Mouse (Mus musculus): ENCODE data around the gene Myo1b.
A peak's percentile ranks its signal among the peaks of the same experiment; 100 is the strongest.

Gene Myo1b

GRCm38 (mm10) chr1:51778241-51778640 lies 137.6 kb downstream of the Myo1b start:
- DNase-seq, result no peak

DNA sequence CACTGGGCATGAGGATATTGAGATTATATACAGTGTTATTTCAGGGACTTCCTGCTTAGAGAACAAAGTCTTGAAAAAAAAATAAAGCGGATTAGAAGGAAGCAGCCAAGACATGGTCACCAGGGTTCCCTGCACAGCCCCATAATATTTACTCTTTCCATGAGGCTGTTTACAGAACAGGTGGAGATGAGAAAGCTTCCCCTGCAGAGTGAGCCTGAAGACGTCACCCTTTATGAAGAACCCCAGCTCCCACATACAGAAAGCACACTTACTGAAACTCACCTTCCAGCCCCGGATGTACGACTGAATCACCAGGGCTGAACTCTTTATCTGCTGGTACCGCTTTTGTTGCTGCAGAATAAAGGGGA lies 145.4 kb downstream of the Myo1b start:
- no peak for DNase-seq

DNA sequence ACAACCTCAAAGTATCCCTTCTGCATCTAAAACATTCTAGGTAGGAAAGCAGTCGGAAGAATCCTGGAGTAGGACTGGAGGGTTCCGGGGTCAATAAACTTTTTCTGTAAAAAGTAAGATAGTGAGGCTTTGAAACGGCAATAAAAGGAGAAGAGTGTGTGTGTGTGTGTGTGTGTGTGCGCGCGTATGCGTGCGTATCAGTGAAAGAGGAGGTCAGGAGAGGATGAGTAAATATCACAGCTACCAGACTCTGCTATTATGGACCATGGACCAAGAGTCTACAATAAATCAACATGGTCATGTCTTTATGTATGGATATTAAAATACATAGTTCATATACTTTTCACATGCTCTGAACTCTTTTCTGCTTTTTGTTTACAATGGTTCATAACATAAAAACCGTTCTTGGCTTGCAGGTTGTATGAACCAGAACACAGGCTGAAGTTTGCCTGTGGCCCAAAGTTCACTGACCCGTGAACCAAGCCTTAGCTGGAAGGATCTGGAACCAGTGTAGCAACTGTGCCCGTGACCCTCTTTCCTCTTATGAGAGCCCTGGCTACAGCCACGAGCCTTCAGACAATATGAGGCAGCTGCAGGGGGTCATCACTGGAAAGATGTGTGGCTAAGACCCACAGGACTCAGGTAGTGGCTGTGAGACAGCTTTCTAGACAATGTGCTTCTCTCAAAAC lies 145.9 kb downstream of the Myo1b start:
- no peak for DNase-seq

- no peak for DNase-seq
These were observed 149.6 kb downstream of the Myo1b start for GRCm38 (mm10) chr1:51766271-51766670.

GRCm38 (mm10) chr1:51765156-51765555 lies 150.7 kb downstream of the Myo1b start:
- DNase-seq, result no peak

DNA sequence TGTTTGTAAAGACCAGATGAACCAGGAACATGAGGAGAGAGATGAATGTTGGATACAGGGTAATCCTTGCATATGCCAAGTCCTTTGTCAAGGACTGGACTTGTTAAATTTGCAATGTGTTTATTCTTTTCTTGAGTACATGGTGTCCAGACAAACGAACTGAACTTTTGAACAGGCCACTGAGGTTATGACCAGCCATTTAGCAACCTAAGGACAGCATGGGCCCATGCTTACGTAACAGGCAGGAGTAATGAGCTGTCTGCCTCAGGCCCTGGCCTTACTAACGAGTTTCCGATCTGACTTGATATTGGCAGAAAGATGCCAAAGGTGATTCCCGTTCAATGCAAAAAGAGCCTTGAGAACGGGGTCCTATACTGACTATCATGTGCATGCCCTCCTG lies 156.2 kb downstream of the Myo1b start:
- DNase-seq, result peak; percentile 58

- DNase-seq, result no peak
These were observed 157.4 kb downstream of the Myo1b start for GRCm38 (mm10) chr1:51758326-51759109.

GRCm38 (mm10) chr1:51753621-51754020 lies 162.2 kb downstream of the Myo1b start:
- DNase-seq, result no peak

- DNase-seq, result peak; percentile 64
These were observed 164.9 kb downstream of the Myo1b start for GRCm38 (mm10) chr1:51751006-51751405.

DNA sequence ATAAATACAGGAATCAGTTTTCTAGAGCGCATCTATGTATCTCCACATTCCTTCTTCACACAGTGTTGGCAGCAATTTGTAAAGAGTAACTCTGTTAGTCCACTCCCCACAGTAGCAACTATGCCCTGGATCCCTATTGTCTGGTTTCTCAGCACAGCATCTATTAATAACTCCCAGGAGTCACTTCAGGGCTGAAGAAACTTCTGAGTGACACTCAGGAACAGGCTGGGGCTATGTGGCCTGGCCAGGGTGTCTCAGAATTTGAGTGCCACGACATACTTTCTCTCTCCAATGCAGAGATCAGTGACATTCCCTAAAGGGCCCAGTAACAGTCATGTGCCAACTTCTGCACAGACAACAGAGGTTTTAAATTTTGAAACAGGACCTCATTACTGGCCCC lies 167.6 kb downstream of the Myo1b start:
- DNase-seq, result no peak

- DNase-seq, result peak; percentile 69
These were observed 168.4 kb downstream of the Myo1b start for GRCm38 (mm10) chr1:51747494-51747893.

DNA sequence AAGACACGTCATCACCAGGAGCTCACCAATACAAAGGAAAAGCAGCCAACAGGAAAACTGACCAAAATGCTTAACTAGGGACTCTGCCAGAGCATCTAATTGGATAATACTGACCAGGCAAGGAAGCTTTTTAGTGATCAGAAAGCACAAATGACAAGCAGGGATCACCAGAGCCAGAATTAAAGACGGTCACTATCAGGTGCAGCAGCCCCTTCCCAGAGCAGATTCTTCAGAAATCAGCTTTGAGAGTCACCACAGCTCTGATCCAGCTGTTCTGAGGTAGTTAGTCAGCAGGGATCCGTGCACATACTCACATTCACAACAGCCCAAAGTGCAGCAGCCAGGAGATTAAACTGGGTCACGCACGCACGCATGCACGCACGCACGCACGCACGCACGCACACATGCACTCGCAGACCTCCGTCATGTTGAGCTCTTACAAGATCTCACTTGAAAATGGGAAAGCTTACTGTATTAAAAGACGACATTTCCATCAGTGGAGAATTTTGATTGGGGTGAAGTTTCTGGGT lies 169.1 kb downstream of the Myo1b start:
- DNase-seq, result no peak

GRCm38 (mm10) chr1:51743756-51744425 lies 172.0 kb downstream of the Myo1b start:
- DNase-seq, result no peak

DNA sequence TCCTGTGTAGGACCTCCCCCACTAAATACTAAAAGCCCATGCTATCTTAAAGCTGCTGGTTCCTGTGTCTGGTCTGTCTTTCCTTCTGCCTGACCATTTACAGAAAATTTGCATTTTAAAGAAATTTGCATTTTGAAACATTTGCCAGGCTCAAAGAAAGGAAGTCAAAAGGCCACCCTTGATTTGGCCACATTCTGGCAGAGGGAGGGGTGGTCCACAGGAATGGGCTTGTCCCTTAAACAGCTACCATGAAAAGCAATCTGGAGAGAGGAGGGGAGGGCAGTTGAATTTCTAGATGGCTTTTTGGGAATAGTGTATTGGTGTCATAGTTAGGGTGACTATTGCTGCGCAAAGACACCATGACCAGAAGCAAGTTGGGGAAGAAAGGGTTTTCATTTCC lies 173.3 kb downstream of the Myo1b start:
- DNase-seq, result no peak

DNA sequence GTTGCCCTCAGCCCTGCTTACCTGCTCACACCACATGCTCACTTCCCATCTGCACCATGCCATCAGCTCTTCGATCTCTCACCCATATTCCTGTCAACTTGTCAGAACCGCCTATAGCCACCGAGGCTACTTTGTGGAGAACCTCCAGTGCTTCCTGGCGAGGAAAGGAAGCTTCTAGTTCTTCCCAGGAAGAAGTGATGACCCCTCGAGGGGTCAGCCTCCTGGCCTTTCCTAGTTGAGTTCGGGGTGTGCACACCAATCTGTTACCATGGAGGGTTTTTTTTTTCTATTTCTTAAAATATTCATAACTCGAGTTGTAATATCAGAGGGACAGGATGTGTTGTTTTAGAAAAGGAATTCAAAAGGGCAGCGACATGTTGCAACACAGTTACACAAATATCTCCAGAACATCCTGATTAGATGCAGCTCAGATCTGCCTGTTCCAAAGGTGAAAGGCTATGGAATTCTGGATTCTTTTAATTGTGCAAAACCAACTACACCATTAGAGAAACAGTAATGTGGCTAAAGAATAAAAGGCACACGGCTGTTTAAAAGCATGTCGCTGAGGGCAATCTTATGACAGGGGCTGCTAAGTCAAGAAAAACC lies 175.1 kb downstream of the Myo1b start:
- DNase-seq, result peak; percentile 61

DNA sequence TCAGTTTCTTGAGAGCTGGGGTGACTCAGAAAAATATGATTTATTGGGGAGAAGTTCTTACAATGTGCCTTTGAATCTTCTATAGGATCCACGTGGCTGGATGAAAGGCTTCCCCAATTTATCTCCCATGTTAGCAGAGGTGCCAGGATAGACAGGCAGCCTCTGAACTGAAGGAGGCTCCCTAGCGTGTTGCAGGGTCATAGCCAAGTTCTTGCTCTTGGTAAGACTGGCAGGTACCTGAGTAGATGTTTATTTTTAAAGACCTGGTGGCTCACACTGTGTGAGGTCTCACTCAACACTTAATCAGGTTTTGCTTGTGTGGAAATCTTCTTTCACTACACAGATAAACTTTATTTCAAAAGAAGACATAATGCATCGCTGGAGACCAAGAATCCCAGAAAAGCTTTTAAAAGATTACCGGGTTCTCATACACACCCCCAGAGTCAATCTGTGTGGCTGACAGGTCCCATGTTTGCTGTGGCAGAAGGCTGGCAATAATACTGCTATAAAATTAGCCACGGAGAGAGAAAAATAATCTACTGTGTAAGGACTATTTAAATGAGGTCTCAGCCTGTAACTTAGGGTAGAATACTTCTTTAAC lies 176.5 kb downstream of the Myo1b start:
- peak; percentile 52 for DNase-seq

DNA sequence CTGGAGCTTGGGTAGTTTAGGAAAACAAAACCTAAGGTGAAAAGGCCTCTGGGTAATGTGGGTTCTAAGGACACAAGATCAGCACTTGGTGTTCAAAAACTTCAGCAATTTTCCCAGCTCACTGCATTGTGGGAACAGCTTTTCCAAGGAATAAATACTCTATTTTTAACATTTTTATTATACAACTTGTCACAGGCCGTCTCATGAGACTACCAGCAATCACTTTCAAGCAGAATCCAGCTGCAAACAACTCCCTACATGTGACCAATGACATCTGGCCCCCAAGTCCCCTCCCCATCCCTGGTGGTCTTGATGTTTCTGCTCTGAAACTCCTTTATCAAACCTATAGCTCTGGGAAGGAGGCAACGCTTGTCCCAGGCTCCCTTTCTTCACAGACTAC lies 179.0 kb downstream of the Myo1b start:
- DNase-seq, result peak; percentile 34

DNA sequence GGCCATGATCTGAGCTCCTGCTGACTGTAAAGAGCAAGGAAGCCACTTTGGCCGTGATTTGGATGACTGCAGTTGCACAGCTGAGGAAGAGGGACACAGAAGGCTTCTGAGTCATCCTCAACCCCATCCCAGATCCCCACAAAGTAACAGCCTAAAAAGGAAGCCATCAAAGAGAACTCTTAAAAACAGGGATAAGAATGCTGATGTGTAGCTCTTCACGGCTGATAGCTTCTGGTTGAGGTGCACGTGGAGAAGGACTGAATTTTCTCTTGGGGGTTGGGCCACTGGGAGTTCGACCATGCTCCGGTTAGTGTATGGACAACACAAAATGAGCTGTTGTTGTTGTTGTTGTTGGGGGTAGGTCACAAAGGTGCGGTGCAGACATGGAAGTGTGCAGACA lies 181.2 kb downstream of the Myo1b start:
- no peak for DNase-seq

GRCm38 (mm10) chr1:51729407-51729806 lies 186.5 kb downstream of the Myo1b start:
- DNase-seq, result no peak

DNA sequence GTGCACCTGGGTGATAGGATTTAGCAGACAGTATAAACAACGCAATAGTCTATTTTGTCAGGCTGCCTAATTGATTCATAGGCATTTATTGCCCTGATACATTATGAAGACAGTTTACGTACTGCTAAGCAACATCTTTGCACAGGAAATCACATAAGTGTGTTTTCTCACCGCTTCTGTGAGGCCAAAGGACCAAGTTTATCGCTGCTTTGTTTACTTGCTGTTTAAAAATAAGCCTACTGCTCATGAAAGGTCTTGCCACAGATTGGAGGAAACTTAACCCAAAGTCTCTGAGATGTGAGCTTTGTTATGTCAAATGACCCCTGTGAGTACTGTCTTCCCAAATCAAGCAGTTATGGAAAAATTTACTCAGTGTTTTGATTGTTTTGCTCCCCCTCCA lies 187.1 kb downstream of the Myo1b start:
- no peak for DNase-seq

DNA sequence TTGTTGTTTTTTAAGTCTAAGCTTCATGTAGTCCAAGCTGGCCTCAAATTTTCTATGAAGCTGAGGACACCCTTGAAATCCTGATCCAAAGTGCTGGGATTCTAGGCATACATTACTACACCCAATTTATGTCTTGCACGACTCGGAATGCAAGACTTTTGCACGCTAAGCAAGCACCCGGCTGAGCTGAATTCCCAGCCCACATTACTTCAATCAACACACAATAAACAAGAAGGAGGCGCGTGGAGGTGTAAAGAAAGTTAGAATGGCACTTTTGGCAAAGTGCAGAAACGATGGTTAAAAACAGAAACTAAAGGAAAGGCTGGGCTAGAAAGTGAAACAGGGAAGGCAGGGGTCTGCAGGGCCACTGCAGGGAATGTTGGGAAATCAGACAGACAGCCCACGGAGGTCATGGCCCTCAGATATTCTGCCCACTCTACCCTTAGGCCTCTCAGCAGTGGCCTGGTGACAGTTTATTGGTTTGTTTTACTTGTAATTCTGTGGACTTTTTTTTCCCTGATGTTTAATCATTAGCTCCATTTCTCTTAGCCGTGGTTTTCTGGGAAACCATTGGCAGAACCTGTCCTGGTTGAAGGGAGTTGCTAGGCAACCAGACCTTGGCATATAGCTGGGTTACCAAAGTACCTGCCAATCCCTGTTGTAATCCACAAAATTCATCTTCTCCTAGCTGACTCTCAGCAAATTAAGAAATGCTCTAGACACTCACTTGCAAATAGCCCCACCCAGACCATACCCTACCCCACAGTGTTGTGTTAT lies 195.8 kb downstream of the Myo1b start:
- DNase-seq, result peak; percentile 53

GRCm38 (mm10) chr1:51710831-51711230 lies 205.0 kb downstream of the Myo1b start:
- no peak for DNase-seq
